Mouse (Mus musculus) G1E (cell line): Measurements from ENCODE around the gene Rnf215.

ENCODE experiments used
- CTCF ChIP-seq: IDR thresholded peaks from 2 replicates; pipeline ENCODE4 v1.5.1; 2012; ENCODE audit warnings: low read depth, low read length, inconsistent platforms, mixed read lengths
- GATA1 ChIP-seq: IDR thresholded peaks from 2 replicates; pipeline ENCODE4 v1.6.1; 2012; ENCODE audit warnings: borderline replicate concordance, low read length, inconsistent platforms, mixed read lengths
- GATA2 ChIP-seq: IDR thresholded peaks from 2 replicates; pipeline ENCODE4 v1.6.1; 2012; ENCODE audit warnings: low read depth, low read length, inconsistent platforms, borderline replicate concordance
- POLR2AphosphoS5 ChIP-seq: IDR thresholded peaks from 2 replicates; pipeline ENCODE4 v1.6.1; 2012; ENCODE audit warnings: low read depth, low read length, inconsistent platforms; ENCODE audit not compliant: insufficient replicate concordance
- TAL1 ChIP-seq: conservative IDR thresholded peaks from 2 replicates; pipeline ENCODE4 v1.6.1; 2012; ENCODE audit warnings: low read depth, low read length, inconsistent platforms, mixed read lengths

DNA sequence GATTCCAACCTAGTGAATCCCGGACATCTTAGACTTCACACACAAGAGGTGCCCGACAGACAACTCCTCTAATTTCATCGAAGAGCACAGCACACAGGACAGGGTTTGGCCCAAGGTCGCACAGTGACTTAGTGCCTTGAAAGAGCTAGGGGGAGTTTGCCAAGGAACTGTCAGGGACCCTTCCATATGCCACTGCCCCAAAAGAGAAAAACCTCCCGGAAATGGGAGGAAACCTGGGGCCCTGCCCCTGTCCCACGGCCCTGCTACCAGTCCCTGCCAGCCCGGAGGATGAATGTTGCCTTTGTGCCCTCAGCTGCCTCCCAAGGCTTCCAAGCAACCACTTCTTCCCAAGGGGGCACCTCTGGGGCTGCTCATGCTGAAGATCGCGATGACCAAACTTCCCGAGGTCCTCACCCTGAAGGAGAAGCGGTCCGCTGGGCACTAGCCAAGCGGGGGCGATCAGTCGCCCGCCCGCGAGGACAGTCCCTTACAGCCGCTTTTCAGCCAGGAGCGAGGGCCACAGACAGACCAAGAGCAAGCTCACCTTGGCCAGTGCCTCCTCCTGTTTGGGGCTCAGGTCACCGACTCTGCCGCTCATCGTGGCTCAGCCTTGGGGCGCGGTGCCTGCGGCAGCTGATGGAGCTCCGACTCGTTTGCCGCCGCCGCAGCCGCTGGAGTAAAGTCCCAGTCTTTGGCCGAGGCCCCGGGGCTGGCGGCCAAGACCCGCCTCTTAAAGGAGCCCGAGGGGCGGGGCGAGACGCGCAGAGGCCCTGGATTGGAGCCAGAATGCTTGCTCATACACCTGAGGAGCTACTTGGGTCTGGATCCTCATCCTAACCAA, 16.7 kb upstream of the Rnf215 start:
- TF ChIP-seq POLR2AphosphoS5 (no peak), TAL1 (no peak), CTCF (no peak), GATA1 (no peak), GATA2 (no peak)
